Mouse (Mus musculus) hindbrain, embryonic 15.5 days (tissue): Measurements from ENCODE around the gene Gm14214. TPM values are rescaled to one million over a fixed set of nuclear protein-coding genes. Genes with fewer than 3 reads are reported as not detected.

Experiments
- ATAC-seq: fragments of 200-750 bp; cut with Nextera tagmentation; 2 replicates; pipeline ENCODE4 v1.8.0; 2017; ENCODE audit warnings: low read depth, moderate number of reproducible peaks, moderate TSS enrichment; ENCODE audit not compliant: low FRiP score
- H3K27ac ChIP-seq: fragments of 300-500 bp; sonication (generic); replicated peaks from 2 replicates; pipeline ENCODE4 v1.5.1; 2015; ENCODE audit warnings: mild to moderate bottlenecking, inconsistent platforms
- H3K27me3 ChIP-seq: fragments of 300-500 bp; sonication (generic); 2 replicates; pipeline ENCODE4 v1.6.1; 2015; ENCODE audit warnings: control low read depth, inconsistent platforms
- H3K36me3 ChIP-seq: fragments of 300-500 bp; sonication (generic); 2 replicates; pipeline ENCODE4 v1.6.1; 2015; ENCODE audit warnings: control low read depth, inconsistent platforms
- H3K4me1 ChIP-seq: fragments of 300-500 bp; sonication (generic); replicated peaks from 2 replicates; pipeline ENCODE4 v1.6.1; 2015; ENCODE audit warnings: control low read depth, inconsistent platforms
- H3K4me2 ChIP-seq: fragments of 300-500 bp; sonication (generic); 2 replicates; pipeline ENCODE4 v1.6.1; 2015; ENCODE audit warnings: moderate library complexity, mild to moderate bottlenecking, inconsistent platforms
- H3K4me3 ChIP-seq: fragments of 300-500 bp; sonication (generic); 2 replicates; pipeline ENCODE4 v1.5.1; 2015; ENCODE audit warnings: mild to moderate bottlenecking, inconsistent platforms
- H3K9ac ChIP-seq: fragments of 300-500 bp; sonication (generic); 2 replicates; pipeline ENCODE4 v1.6.1; 2015; ENCODE audit warnings: inconsistent platforms
- H3K9me3 ChIP-seq: fragments of 300-500 bp; sonication (generic); 2 replicates; pipeline ENCODE4 v1.6.1; 2016; ENCODE audit warnings: control low read depth, inconsistent platforms
- WGBS: fragments of 180-500 bp; shearing (Covaris S2); methylation state at CpG from one replicate; pipeline ENCODE4 v1.1.7; 2015; 5-methylcytosine and 5-hydroxymethylcytosine counted together
- polyA plus RNA-seq: library from polyadenylated mRNA; unstranded; fragments of >200 nt; fragmentation: Nextera tagmentation; extraction: Ambion mirVana; gene quantifications from 2 replicates; pipeline ENCODE4 v1.2.1, GENCODE M21; 2015

Gene Gm14214
- polyA plus RNA-seq, 1 experiment from 2014 or later, result not detected

DNA sequence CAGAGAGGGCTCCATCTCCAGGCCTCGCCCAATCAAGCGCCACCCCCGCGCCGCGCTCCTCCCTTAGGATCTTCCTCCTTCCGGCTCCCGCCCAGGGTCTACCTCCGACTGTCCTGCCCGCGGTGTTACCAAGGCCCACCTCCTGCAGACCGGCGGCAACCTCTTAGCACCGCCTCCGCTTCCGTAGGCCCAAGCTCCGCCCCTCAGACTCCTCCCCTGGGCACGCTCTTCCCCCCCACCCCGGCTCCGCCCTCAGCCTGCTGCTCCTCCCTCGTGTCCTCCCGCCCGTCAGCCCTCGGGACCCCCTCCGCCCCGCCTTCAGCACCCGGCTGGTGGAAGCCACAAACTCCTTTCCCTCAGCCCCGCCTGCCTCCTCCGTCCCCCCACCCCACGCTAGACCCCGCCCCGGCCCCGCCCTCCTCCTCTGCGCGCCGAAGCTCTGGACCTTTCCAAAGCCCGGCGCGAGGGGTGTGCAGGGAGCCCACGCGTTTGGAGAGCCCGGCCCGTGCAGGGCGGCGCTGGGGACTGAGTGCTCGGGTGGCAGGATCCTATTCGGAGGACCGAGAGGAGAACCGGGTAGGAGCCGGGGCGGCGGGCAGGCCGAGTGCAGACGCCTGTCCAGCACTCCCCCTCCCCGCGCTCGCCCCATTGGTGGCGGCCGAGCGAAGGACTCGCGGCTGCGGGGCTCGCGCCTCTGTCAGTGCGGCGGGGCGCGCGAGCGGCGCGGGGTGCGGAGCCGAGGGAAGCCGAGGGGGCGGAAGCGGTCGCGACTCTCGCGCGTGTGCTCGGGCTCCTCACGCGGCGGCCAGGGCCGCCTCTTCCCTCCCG, 21.0 kb upstream of the Gm14214 start, which contains the start of the genes Raly and a:
Raly (plus strand) TSS at position 441 of the 828 bp plus-strand sequence.
a (plus strand) TSS at position 747 of the 828 bp plus-strand sequence.
- Histone ChIP-seq H3K4me2 (peak within 1 kb of the TSS; percentile 75), H3K4me1 (peaks cover 29% of the 10 kb centered on the region), H3K4me3 (peak within 1 kb of the TSS; percentile 67), H3K9ac (peak within 1 kb of the TSS; percentile 71), H3K27me3 (no peaks in the 10 kb centered on the region), H3K9me3 (no peaks in the 10 kb centered on the region), H3K27ac (peak within 1 kb of the TSS; percentile 98), H3K36me3 (no peaks in the 10 kb centered on the region)
- WGBS, result under 1% methylated on average over 81 of the region's 89 CpGs
- peak; percentile 96 for ATAC-seq

DNA sequence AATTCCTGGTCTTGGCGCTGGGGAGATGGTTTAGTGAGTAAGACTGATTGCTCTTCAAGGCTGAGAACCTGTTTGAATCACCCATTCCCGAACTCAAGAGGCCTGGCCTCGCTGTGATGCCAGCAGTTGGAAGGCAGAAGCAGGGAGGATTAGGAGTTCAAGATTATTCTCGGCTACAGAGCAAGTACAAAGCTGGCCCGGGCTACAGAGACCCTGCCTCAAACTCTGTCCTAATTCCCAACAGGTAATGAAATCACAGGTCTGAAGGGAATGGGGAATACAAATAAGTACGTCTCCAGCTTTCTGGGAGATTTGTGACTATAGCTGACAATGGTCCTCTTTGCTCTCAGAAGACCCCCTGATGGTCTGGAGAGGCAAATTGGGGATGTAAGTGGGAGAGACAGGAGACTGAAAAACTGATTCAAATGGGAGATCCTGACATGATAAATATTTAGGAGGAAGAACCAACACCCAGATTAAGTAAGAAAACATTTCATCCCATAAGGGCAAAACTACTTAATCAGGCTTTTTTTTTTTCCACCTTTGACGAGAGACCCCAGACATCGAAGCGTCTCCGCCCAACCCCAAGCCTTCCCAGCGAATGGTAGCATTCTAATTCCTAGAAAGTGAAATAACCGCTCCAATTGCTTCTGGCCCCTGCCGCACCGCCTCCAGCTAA, 20.3 kb upstream of the Gm14214 start:
- Histone ChIP-seq H3K4me3 (peak overlapping the region; percentile 67), H3K9me3 (no peaks in the 10 kb centered on the region), H3K27me3 (no peaks in the 10 kb centered on the region), H3K4me1 (peaks cover 35% of the 10 kb centered on the region), H3K9ac (peak overlapping the region; percentile 44), H3K4me2 (peak overlapping the region; percentile 75), H3K36me3 (no peaks in the 10 kb centered on the region), H3K27ac (peak overlapping the region; percentile 98)
- WGBS, result 8% methylated on average over 14 of the region's 14 CpGs
- ATAC-seq, result no peak

DNA sequence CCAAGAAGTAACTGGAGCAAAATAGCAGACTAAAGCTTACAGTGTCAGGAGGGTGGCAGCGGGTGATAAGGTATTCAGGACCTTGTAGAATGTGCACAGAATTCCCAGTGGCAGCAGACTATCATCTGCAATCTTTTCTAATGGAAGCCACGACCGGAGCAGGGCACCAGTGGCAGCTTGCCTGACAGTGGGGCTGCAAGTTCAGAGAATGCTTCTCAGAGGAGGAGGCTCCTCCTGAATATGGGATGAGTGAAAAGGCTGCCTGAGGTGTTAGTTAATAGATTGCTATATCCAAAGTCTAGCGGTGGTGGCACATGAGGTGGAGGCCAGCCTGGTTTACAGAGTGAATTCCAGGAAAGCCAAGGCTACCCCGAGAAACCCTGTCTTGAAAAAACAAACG, 19.6 kb upstream of the Gm14214 start:
- Histone ChIP-seq H3K27ac (no peak overlapping the region), H3K4me3 (no peak overlapping the region), H3K4me1 (peaks cover 37% of the 10 kb centered on the region), H3K4me2 (no peak overlapping the region), H3K36me3 (no peaks in the 10 kb centered on the region), H3K27me3 (no peaks in the 10 kb centered on the region), H3K9ac (no peak overlapping the region), H3K9me3 (no peaks in the 10 kb centered on the region)
- ATAC-seq, result no peak
- 65% methylated on average over 6 of the region's 6 CpGs for WGBS

DNA sequence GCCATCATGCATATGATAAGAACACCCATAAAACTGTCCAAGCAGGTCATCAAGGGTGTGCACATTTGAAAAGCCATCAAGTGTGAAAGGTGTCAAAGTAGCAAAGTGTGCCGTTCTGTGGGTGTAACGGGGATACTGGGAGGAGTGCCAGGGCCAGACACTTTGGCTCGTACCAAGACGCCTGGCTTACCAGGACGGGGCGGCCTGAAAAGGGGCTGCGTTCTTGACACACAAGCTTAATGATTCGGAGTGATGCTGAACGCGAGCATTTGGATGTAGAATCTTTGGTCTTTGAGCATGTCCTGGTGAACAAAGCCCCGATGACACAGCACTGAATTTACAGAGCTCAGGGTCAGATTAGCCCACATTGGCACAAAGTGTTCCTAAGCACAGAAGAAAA, 16.9 kb upstream of the Gm14214 start:
- no peak overlapping the region for H3K4me2 ChIP-seq
- no peak overlapping the region for H3K4me3 ChIP-seq
- no peak overlapping the region for H3K9ac ChIP-seq
- H3K9me3 ChIP-seq, result no peaks in the 10 kb centered on the region
- no peaks in the 10 kb centered on the region for H3K27me3 ChIP-seq
- WGBS, result 75% methylated on average over 11 of the region's 11 CpGs
- H3K36me3 ChIP-seq, result no peaks in the 10 kb centered on the region
- peaks cover 18% of the 10 kb centered on the region for H3K4me1 ChIP-seq
- H3K27ac ChIP-seq, result no peak overlapping the region
- ATAC-seq, result no peak

DNA sequence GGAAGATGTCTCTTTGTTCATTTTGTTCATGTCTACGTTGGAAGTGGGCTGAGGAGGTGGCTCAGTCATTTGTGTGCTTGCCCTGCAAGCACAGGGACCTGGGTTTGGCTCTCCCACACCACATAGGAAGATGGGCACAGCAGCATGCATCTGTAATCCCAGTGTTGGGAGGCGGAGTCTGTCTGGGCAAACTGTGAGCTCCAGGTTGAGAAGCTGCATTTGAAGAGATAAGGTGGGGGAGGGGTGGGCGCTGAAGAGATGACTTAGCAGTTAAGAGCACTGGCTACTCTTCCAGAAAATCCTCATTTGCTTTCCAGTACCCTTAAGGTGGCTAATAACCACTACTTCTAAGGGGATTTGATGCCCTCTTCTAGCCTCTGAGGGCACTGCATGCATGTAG, 16.4 kb upstream of the Gm14214 start:
- Histone ChIP-seq H3K4me2 (no peak overlapping the region), H3K27me3 (no peaks in the 10 kb centered on the region), H3K4me1 (peaks cover 18% of the 10 kb centered on the region), H3K27ac (no peak overlapping the region), H3K4me3 (no peak overlapping the region), H3K36me3 (no peaks in the 10 kb centered on the region), H3K9ac (no peak overlapping the region), H3K9me3 (no peaks in the 10 kb centered on the region)
- no peak for ATAC-seq
- WGBS, result 49% methylated on average over 3 of the region's 3 CpGs

DNA sequence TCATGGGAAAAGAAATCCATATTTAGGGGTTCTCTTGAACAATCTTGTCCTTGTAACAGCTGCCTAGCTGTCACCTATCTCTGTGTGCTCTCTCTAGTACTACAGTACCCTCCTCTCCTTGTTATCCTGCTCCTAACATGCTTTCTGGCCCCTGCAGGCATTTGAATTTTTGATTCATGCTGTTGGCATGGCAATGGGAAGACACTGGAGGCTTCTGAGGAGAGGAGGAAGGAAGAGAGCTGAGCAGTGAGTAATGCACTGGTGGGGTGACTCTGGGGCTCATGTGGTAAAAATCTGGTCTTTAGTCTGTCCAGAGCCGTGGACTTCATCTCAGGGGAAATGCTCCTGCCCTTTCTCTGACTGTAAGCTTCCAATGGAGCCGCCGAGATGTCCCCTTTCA, 15.5 kb upstream of the Gm14214 start:
- H3K9me3 ChIP-seq, result no peaks in the 10 kb centered on the region
- H3K4me1 ChIP-seq, result peaks cover 18% of the 10 kb centered on the region
- WGBS, result 53% methylated on average over 3 of the region's 3 CpGs
- H3K36me3 ChIP-seq, result no peaks in the 10 kb centered on the region
- H3K4me2 ChIP-seq, result no peak overlapping the region
- H3K27ac ChIP-seq, result 0 out of 2 replicates have a peak overlapping the region, but pooled peaks have one; percentile 25
- no peaks in the 10 kb centered on the region for H3K27me3 ChIP-seq
- ATAC-seq, result no peak
- no peak overlapping the region for H3K4me3 ChIP-seq
- H3K9ac ChIP-seq, result no peak overlapping the region

DNA sequence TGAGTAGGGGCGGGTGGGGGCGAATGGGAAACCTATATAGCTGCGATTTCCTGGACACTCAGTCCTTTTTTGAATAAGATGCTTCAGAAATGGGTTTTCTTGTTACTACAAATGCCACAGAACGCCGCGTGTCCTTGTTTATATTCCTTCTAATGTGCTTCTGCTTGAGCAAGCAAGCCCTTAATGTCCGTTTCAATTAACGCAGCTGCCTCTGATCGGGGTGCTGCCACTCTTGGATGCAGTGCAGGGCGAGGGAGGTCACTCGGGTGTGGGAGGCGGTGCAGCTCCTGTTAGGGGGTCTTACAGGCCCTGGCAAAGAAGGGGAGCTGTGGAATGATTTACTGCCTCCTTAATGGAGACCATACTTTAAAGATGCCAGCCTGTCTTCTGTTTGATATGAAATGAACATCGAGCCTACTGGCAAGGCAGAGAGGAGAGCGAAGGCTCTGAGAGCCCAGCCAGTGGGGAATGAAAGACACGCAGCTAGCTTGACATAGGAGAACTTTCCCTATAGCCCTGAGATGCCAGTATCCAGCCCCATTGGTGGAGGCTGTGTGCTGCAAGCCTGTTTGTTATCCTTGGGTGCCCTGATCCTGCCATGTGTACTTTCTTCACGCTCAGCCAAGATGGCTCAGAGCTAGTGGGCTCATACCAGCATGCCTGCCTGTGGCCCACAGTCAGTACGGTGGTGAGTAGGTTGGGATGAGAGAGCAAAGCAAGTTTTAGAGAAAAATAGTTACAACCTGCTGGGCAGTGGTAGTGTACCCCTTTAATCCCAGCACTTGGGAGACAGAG, 13.2 kb upstream of the Gm14214 start:
- no peaks in the 10 kb centered on the region for H3K36me3 ChIP-seq
- no peak overlapping the region for H3K9ac ChIP-seq
- peaks cover 13% of the 10 kb centered on the region for H3K4me1 ChIP-seq
- no peak overlapping the region for H3K4me3 ChIP-seq
- ATAC-seq, result peak; percentile 32; the same call in 1 of the 2 replicates
- H3K4me2 ChIP-seq, result no peak overlapping the region
- no peaks in the 10 kb centered on the region for H3K9me3 ChIP-seq
- WGBS, result 51% methylated on average over 17 of the region's 17 CpGs
- no peak overlapping the region for H3K27ac ChIP-seq
- H3K27me3 ChIP-seq, result no peaks in the 10 kb centered on the region

DNA sequence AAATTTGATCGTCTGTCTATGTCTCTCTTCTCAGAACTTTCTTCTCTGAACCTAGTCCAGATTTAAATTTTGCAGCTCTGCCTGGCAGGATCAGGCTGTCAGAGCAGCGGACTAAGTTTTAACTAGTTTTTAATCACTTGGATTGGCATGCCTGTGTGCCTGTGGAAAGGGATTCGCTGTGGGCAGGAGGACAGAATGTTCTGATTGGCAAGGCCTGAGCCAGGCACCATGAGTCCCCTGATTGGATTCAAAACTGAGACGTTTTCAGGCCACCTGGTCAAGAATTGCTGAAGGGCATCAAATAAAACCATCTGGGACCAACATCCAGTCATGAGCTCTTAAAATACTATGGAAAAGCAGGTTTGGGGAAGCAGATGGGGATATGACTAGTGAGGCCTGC, 12.5 kb upstream of the Gm14214 start:
- ATAC-seq, result no peak
- H3K27ac ChIP-seq, result no peak overlapping the region
- no peak overlapping the region for H3K4me2 ChIP-seq
- WGBS, result 65% methylated on average over 4 of the region's 4 CpGs
- H3K4me1 ChIP-seq, result peaks cover 13% of the 10 kb centered on the region
- no peaks in the 10 kb centered on the region for H3K36me3 ChIP-seq
- H3K9me3 ChIP-seq, result no peaks in the 10 kb centered on the region
- H3K27me3 ChIP-seq, result no peaks in the 10 kb centered on the region
- H3K9ac ChIP-seq, result no peak overlapping the region
- no peak overlapping the region for H3K4me3 ChIP-seq

DNA sequence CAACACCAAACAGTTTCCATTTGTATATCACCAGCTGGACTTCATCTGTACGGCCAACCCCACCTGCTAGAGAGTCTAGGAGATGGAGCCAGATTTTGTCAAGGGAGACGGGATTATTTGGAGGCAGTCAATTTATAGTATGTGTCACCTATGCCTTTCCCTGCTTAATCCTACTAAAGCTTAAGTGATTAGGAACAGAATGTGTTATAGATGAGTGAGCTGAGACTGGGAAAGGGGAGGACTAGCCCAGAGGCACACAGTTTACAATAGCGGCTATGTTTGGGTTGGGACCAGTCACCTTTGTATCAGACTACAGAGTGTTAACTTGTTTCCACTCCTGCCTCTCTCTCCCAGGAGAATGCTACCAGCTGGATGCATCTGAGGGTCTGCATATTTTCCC, 9.8 kb upstream of the Gm14214 start:
- no peak for ATAC-seq
- Histone ChIP-seq H3K27ac (no peak overlapping the region), H3K27me3 (no peaks in the 10 kb centered on the region), H3K36me3 (no peaks in the 10 kb centered on the region), H3K4me1 (peaks cover 5% of the 10 kb centered on the region; the same call in 1 of the 2 replicates), H3K4me2 (no peak overlapping the region), H3K9ac (no peak overlapping the region), H3K4me3 (no peak overlapping the region), H3K9me3 (no peaks in the 10 kb centered on the region)
- 76% methylated on average over 3 of the region's 3 CpGs for WGBS

DNA sequence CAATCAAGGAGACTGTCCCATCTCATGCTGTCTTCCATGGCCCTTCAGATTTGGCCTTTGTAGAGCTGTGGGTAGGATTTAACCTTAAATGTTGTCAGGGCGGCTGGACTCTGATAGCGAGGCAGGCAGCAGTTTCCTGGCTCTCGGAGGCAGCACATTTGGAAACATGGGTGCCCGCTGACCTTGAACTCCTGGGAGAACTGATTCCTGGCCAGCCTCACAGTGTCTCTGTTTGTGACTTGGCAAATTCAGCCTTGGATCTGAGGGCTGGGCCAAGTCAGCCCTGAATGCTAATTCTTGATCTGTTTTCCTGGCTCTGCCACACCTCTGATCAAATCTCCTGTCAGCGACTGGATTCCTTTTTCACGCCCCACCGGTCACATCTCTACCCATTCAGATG, 6.7 kb upstream of the Gm14214 start:
- Histone ChIP-seq H3K27me3 (no peaks in the 10 kb centered on the region), H3K4me2 (no peak overlapping the region), H3K9me3 (no peaks in the 10 kb centered on the region), H3K4me3 (no peak overlapping the region), H3K27ac (no peak overlapping the region), H3K9ac (no peak overlapping the region), H3K4me1 (no peaks in the 10 kb centered on the region), H3K36me3 (no peaks in the 10 kb centered on the region)
- WGBS, result 80% methylated on average over 7 of the region's 7 CpGs
- no peak for ATAC-seq

DNA sequence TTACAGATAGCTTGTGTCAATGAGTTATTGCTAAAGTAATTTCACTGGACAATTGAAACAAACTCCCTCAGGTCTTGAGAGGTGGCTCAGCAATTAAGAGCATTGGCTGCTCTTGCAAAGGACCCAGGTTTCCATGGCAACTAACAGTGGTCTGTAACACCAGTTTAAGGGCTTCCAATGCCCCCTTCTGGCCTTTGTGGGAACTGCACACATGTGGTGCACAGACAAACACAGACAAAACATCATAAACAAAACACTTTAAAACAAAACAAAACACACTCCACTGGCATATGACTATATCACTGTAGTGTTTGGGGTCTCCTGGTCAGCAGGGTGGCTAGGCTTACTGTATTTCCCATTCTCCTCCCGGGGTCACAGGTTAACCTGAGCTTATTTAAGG, 4.2 kb upstream of the Gm14214 start:
- Histone ChIP-seq H3K27ac (no peak overlapping the region), H3K36me3 (no peaks in the 10 kb centered on the region), H3K4me2 (no peak overlapping the region), H3K9ac (no peak overlapping the region), H3K27me3 (no peaks in the 10 kb centered on the region), H3K4me3 (no peak overlapping the region), H3K4me1 (no peaks in the 10 kb centered on the region), H3K9me3 (no peaks in the 10 kb centered on the region)
- 94% methylated on average over 1 of the region's 1 CpGs for WGBS
- ATAC-seq, result no peak

DNA sequence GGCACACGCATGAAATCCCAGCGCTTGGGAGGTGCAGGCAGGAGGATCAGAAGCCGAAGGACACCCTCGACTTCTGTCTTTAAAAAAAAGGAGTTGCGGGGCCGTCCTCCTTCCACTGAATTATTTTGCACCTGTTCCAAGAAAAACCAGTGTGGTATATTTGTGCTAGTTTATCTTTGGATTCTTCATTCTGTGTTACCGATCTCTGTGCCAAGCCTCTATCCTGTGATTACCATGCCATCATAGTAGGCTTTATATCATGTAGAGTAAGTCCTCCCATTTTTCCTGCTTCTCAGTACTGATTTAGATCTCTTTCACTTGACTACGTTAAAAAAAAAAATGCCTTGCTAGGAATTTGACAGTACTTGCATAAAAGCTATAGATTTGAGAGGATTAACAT, 1.8 kb upstream of the Gm14214 start:
- Histone ChIP-seq H3K27me3 (no peaks in the 10 kb centered on the region), H3K27ac (no peak overlapping the region), H3K9ac (no peak overlapping the region), H3K36me3 (no peaks in the 10 kb centered on the region), H3K4me1 (no peaks in the 10 kb centered on the region), H3K4me2 (no peak overlapping the region), H3K9me3 (no peaks in the 10 kb centered on the region), H3K4me3 (no peak overlapping the region)
- ATAC-seq, result no peak
- WGBS, result 74% methylated on average over 8 of the region's 8 CpGs
